Comparison of ENCODE assay signal across 21 mouse cellular contexts in genomic region chr3:96569506-96569905, GRCm38 (mm10). TPM values are rescaled to one million over a fixed set of nuclear protein-coding genes. Genes with fewer than 3 reads are reported as not detected.
DNase-seq lines count a peak whose midpoint lies in the region; TF ChIP-seq lines count a peak whose summit lies in the region.
"Had no signal": no experiment of that assay in that cellular context is flagged by ENCODE, and none has a peak within 500 bp of the region (broad histone marks: within the 10 kb centered on the region; RNA-seq: fewer than 3 reads in every experiment).

No protein-coding gene starts in this region.

- 88% methylated on average over 13 of the region's 13 CpGs for WGBS in kidney, adult 2 months

- H3K36me3 ChIP-seq in kidney, adult 2 months (ENCODE audit: control insufficient read depth, insufficient read depth, low read length), result no peaks in the 10 kb centered on the region
- H3K36me3 ChIP-seq: neural tube, embryonic 12.5 days; stomach, embryonic 15.5 days had no signal

- intact Hi-C loops in heart, postnatal 10 days (cut with DNase I), result no loop called here

- no peaks in the 10 kb centered on the region for H3K27me3 ChIP-seq in kidney, adult 2 months (replicated peaks; ENCODE audit: control insufficient read depth, insufficient read depth, low read length)
- H3K27me3 ChIP-seq: neural tube, embryonic 12.5 days; stomach, embryonic 15.5 days had no signal

- DNase-seq in adrenal gland, postnatal 10 days, result peak; percentile 4
- no peak for DNase-seq in adrenal gland, adult 2 months
- DNase-seq in kidney, adult 9 months, result peak; percentile 62
- DNase-seq in kidney, adult 2 months, result no peak
- DNase-seq in heart, adult 9 months (ENCODE audit: low spot score in 2 of 2), result peak; percentile 62 to 69
- DNase-seq in heart, postnatal 10 days, result peak; percentile 69 to 75
- no peak for DNase-seq in embryo, embryonic 11 days
- DNase-seq in thymus, postnatal 0 days (ENCODE audit: low spot score), result no peak
- DNase-seq: adrenal gland, postnatal 14 days; cerebellum, adult 2 months; kidney, postnatal 4 days; spleen, adult 18-20 months had no signal

- H3K4me1 ChIP-seq in kidney, adult 2 months (ENCODE audit: control insufficient read depth, insufficient read depth, low read length), result peaks cover 44% of the 10 kb centered on the region
- H3K4me1 ChIP-seq: neural tube, embryonic 12.5 days had no signal

- H3K27ac ChIP-seq in kidney, adult 2 months (ENCODE audit: insufficient read depth, low read depth, low read length), result no peak overlapping the region
- H3K27ac ChIP-seq: neural tube, embryonic 12.5 days; stomach, embryonic 15.5 days had no signal

- no peak overlapping the region for H3K4me3 ChIP-seq in kidney, adult 2 months (ENCODE audit: insufficient read depth, low read depth, low read length)
- H3K4me3 ChIP-seq: erythroblast, embryonic 14.5 days; neural tube, embryonic 12.5 days; stomach, embryonic 15.5 days had no signal

- TF ChIP-seq CTCF in kidney, adult 2 months (conservative IDR thresholded peaks at IDR 0.05; ENCODE audit: insufficient read depth, insufficient read length, low read depth, low read length), result no peak

- TF ChIP-seq POLR2A in kidney, adult 2 months (IDR thresholded peaks at IDR 0.05; ENCODE audit: low read depth, low read length), result no peak

RNA-seq across cellular contexts. Expression of gene Gm16253, which starts 7.3 kb away (rescaled TPM):
- under 1 TPM in 1 of 2 experiments, not detected in 1; 0.61 TPM for total RNA-seq in adrenal gland, postnatal 10 days (2021)
- not detected for total RNA-seq in adrenal gland, adult 2 months (2021)
- polyA plus RNA-seq in adrenal gland, adult 2 months (2012; rRNA removed), result not detected in 2 replicates
- polyA plus RNA-seq in kidney, adult 2 months (2012; rRNA removed), result 0.20 TPM in 1 of 2 replicates, not detected in the other
- 1 to 10 TPM; 4.9 to 5.3 TPM for total RNA-seq in heart, postnatal 10 days (2021)
- polyA plus RNA-seq in thymus, postnatal 0 days (2015; fragmentation: Nextera tagmentation; extraction: Ambion mirVana), result 0.42 and 0.46 TPM in 2 replicates
- total RNA-seq: adrenal gland, postnatal 14 days; hematopoietic stem cell, adult 5-6 weeks; layer of hippocampus, postnatal 10 days; left cerebral cortex, postnatal 10 days; monocyte, adult 5-6 weeks had no signal
- polyA plus RNA-seq: cerebellum, adult 2 months; embryonic facial prominence, embryonic 11.5 days; erythroblast, embryonic 14.5 days; forebrain, embryonic 14.5 days had no signal

RNA-seq across cellular contexts. Expression of gene Txnip, which starts 11.7 kb away (rescaled TPM):
- 100 to 1,000 TPM; 601 to 945 TPM for total RNA-seq in adrenal gland, postnatal 10 days (2021)
- 100 to 1,000 TPM; 421 to 430 TPM for total RNA-seq in adrenal gland, adult 2 months (2021)
- 390 and 481 TPM in 2 replicates for polyA plus RNA-seq in adrenal gland, adult 2 months (2012; rRNA removed)
- polyA plus RNA-seq in kidney, adult 2 months (2012; rRNA removed), result 514 and 518 TPM in 2 replicates
- total RNA-seq in heart, postnatal 10 days (2021), result 1,000 to 10,000 TPM in 1 of 2 experiments, 100 to 1,000 TPM in 1; 618 to 1,152 TPM
- polyA plus RNA-seq in thymus, postnatal 0 days (2015; fragmentation: Nextera tagmentation; extraction: Ambion mirVana), result 260 TPM in 2 replicates

RNA-seq across cellular contexts. Expression of gene Polr3gl, which starts 24.5 kb away (rescaled TPM):
- 10 to 100 TPM; 29.3 to 34.3 TPM for total RNA-seq in adrenal gland, postnatal 10 days (2021)
- total RNA-seq in adrenal gland, adult 2 months (2021), result 10 to 100 TPM; 32.5 to 38.5 TPM
- 19.9 and 21.4 TPM in 2 replicates for polyA plus RNA-seq in adrenal gland, adult 2 months (2012; rRNA removed)
- polyA plus RNA-seq in kidney, adult 2 months (2012; rRNA removed), result 14.5 and 15.3 TPM in 2 replicates
- 10 to 100 TPM; 24.3 to 30.9 TPM for total RNA-seq in heart, postnatal 10 days (2021)
- 25.8 and 28.8 TPM in 2 replicates for polyA plus RNA-seq in thymus, postnatal 0 days (2015; fragmentation: Nextera tagmentation; extraction: Ambion mirVana)

RNA-seq across cellular contexts. Expression of gene Ankrd34a, which starts 26.9 kb away (rescaled TPM):
- total RNA-seq in adrenal gland, postnatal 10 days (2021), result under 1 TPM; 0.54 to 0.55 TPM
- total RNA-seq in adrenal gland, adult 2 months (2021), result 1 to 10 TPM in 1 of 2 experiments, under 1 TPM in 1; 0.75 to 2.3 TPM
- 1.8 and 2.0 TPM in 2 replicates for polyA plus RNA-seq in adrenal gland, adult 2 months (2012; rRNA removed)
- 0.23 and 0.38 TPM in 2 replicates for polyA plus RNA-seq in kidney, adult 2 months (2012; rRNA removed)
- total RNA-seq in heart, postnatal 10 days (2021), result 1 to 10 TPM; 2.0 to 5.5 TPM
- polyA plus RNA-seq in thymus, postnatal 0 days (2015; fragmentation: Nextera tagmentation; extraction: Ambion mirVana), result 0.07 and 0.09 TPM in 2 replicates
- total RNA-seq: hematopoietic stem cell, adult 5-6 weeks; monocyte, adult 5-6 weeks had no signal
- polyA plus RNA-seq: erythroblast, embryonic 14.5 days had no signal

RNA-seq across cellular contexts. Expression of gene Lix1l, which starts 31.4 kb away (rescaled TPM):
- 10 to 100 TPM; 33.3 to 42.6 TPM for total RNA-seq in adrenal gland, postnatal 10 days (2021)
- 10 to 100 TPM; 31.2 to 46.4 TPM for total RNA-seq in adrenal gland, adult 2 months (2021)
- polyA plus RNA-seq in adrenal gland, adult 2 months (2012; rRNA removed), result 17.6 and 21.1 TPM in 2 replicates
- polyA plus RNA-seq in kidney, adult 2 months (2012; rRNA removed), result 7.7 and 9.6 TPM in 2 replicates
- total RNA-seq in heart, postnatal 10 days (2021), result 10 to 100 TPM; 40.1 to 54.6 TPM
- polyA plus RNA-seq in thymus, postnatal 0 days (2015; fragmentation: Nextera tagmentation; extraction: Ambion mirVana), result 1.7 TPM in 2 replicates

Comparison
In these comparisons a context has a peak if more than half of its experiments do, and no peak if none do; other contexts are left out.
1. DNase-seq: peak in adrenal gland, postnatal 10 days (single experiment), kidney, adult 9 months (single experiment), heart, adult 9 months (2 of 2) and heart, postnatal 10 days (2 of 2); none in adrenal gland, adult 2 months (single experiment), kidney, adult 2 months (single experiment), embryo, embryonic 11 days (single experiment) and thymus, postnatal 0 days (single experiment).